Mouse (Mus musculus) 3134 (cell line): ENCODE results near the gene Pdia2.
A peak's percentile ranks its signal among the peaks of the same experiment; 100 is the strongest.
"Not testable (repeated sequence)": the region's sequence is repeated elsewhere in the genome, so short reads cannot be mapped to it uniquely, and the experiment has no call there.

ENCODE experiments used
- DNase-seq: peaks from one replicate; pipeline ENCODE4 v3.0.0-alpha.2; 2011; ENCODE audit warnings: low spot score; ENCODE audit not compliant: insufficient read length; ENCODE audit errors: extremely low read depth

Pdia2 gene

DNA sequence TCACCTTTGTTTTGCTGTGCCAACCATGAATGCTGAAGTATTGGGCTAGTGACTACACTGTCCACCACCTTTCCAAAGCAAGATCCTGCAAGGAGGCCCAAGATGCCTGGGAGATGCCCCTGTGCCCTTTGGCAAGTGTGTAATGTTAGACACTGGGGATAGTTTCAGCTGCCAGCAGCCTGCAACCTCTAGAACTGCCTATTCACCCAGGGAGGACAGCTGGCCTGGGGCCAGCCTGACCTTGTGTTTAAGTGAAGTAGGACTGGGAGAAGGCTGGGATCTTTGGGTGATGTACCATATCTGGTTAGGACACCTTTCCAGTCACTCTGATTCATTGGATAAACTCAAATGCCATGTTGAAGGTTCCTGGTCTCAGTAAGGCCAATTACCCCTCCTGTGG, 3.1 kb upstream of the Pdia2 start:
- DNase-seq = no peak

DNA sequence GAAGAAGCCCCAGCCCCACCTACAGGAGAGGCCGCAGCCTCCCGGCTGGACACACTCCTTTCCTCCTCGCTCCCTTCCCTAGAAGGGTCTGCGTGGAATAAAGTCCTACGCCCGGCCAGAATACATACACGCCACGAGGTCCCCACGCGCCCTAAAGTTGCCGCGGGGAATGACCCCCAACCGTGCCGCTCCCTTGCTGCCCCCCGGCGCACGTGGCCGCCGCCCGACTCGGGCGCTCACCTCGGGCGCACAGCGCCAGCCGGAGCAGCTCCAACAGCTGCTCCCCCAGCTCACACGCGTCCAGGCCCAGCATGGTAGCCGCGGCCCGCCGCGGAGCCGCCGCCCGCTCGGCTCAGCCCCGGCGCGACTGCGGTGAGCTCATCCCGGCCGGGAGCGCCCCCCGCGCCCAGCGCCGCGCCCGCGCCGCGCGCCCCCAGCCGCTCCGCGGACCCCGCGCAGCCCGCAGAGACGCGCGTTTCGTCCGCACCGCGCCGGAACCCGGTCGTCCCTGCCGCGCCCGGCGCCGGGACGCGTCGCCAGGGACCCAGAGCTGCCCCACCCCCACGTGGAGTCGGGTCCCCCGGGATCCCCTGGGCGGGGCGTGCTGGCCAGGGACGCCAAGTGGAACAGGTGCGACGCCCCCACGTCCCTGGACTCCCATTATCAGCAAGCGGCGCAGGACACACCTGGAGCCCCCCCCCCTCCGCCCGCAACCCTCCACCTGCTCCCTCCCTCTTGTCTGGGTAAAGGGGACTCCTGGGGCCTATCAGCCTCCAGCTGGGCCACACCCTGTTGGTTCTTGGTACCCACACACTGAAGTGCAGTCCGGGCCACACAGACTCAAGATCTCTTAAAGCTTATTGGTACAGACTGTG, 2.2 kb upstream of the Pdia2 start:
- no peak for DNase-seq

DNA sequence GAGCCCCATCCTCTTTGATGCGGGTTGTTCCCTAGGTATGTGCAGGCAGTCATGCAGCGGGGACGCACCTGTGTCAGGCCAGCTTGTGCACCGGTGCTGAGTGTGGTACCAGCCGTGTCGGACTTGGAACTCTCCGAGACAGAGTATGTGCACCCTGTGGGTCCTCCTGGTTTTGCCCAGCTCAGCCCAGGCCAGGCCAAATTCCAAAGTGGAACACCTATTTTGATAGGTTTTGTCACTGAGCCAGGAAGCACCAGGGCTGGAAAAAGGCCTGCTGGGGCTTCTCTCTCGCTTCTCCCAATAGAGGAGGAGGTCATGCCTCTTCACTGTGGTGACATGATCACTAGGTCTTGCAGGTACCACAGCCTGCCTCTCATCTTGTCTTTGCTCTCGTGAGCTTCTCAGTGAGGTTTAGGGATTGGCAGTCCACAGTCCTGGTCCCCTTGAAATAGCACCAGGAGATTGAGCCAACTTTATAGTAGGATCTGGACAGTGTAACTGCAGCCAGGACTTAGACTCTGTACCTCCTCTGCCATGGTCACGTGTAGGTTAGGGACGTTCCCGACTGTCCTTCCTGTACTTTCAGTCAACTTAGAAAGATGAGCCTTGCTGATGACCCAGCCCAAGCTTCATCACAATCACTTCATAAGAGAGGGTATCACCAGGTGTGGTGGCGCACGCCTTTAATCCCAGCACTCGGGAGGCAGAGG, 6.3 kb downstream of the Pdia2 start:
- no peak for DNase-seq

DNA sequence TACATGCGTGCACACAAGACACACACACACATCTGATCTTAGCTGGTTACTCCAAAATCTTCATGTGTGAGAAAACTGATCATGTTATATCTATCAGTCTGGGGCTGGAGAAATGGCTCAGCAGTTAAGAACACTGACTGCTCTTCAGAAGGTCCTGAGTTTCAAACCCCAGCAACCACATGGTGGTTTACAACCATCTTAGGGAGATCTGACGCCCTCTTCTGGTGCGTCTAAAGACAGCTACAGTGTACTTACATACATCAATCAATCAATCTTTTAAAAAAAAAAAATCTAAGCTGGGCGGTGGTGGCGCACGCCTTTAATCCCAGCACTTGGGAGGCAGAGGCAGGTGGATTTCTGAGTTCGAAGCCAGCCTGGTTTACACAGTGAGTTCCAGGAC, 7.4 kb downstream of the Pdia2 start:
- not testable (repeated sequence) for DNase-seq

DNA sequence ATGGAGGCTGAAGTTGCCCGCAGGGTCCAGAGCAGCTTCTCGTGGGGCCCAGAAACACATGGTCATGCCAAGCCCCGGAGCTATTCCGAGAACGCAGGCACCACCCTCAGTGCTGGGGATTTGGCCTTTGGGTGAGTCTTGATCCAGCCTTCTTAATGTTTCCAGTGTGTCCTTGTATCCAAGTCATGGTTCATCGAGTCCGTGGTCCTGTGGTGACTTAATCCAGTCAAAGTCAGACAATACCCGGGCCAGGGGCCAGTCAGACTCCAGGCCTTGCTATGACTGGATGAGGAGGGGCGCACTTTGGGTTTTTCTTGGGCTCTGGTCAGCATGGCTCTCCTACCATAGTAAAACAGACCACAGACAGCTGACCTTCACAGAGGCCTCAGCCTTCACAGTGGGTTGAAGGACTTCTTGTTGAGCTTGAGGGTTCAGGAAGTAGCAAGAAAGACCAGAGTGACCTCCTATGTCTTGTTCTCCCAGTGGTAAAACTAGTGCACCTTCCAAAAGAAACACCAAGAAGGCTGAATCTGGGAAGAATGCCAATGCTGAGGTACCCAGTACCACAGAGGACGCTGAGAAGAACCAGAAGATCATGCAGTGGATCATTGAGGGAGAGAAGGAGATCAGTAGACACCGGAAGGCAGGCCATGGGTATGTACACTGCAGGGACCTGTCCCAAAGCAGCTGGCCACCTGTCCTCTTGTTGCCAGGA, 10.6 kb downstream of the Pdia2 start:
- DNase-seq = no peak

GRCm38 (mm10) chr17:26187592-26187991, 11.3 kb downstream of the Pdia2 start:
- DNase-seq = no peak

DNA sequence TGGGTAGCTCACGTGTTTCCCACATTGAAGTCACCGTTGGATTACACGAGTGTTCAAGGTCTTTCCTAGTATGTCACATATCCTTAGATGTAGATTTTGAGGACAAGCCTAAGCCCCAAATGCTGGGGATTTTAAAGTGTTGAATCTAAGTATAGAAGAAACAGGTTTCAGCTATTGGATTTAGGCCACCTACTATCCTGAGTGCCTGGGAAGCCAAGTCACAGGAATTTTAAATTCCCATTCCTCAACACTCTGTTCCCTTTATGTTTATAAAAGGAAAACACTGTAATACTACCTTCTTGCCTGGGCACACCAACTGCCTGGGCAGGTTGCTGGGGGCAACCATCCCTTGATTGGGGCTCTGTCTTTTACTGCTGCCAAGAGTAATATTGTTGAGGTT, 17.7 kb downstream of the Pdia2 start:
- DNase-seq = no peak

- DNase-seq = peak; percentile 51
Observed at GRCm38 (mm10) chr17:26178611-26179010, 20.3 kb downstream of the Pdia2 start.

DNA sequence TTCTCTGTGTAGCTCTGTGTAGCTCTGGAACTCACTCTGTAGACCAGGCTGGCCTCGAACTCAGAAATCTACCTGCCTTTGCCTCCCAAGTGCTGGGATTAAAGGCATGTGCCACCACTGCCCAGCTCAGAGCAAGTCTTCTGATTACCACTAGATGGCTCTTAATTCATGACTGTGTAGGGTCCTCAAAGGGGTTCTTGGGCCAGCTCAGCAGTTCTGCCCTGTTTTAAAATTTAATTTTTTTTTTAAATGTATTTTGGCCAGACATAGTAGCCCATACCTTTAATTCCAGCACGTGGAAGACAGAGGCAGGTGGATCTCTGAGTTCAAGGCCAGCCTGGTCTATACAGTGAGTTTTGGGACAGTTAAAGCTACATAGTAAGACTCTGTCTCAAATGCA, 23.6 kb downstream of the Pdia2 start:
- DNase-seq = not testable (repeated sequence)

GRCm38 (mm10) chr17:26168039-26168438, 30.8 kb downstream of the Pdia2 start:
- no peak for DNase-seq

GRCm38 (mm10) chr17:26162736-26163135, 36.2 kb downstream of the Pdia2 start:
- DNase-seq = no peak

- DNase-seq = no peak
Observed at GRCm38 (mm10) chr17:26151886-26152630, 46.8 kb downstream of the Pdia2 start.

DNA sequence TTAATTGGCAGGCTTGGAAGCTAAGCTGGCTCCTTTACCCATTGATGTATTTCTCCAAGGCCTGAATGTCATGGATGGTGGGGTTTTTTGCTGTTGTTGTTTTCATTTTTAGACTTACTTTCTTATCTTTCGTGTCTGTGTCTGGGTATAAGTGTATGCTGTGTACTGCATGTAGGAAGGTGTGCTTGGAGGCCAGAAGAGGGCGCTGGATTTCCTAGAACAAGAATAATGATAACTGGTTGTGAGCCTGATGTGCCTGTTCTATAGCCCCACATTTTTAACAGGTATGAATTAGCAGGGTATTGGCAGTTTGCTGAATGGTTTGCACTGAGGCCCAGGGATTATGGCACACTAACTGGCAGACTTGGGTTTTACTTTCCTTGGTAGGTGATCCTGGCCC, 49.8 kb downstream of the Pdia2 start:
- DNase-seq = no peak
